Mouse (Mus musculus): ENCODE results near the gene Zfp146.
"Not testable (repeated sequence)": the region's sequence is repeated elsewhere in the genome, so short reads cannot be mapped to it uniquely, and the experiment has no call there.

Gene Zfp146

GRCm38 (mm10) chr7:30169583-30170282 is at the start of gene Zfp146:
Zfp146 (minus strand) TSS chr7:30169750.
- DNase-seq (ENCODE audit: low spot score in 2 of 2) = peak; percentile 85 to 87

- DNase-seq (ENCODE audit: low spot score in 2 of 2) = no peak
Observed at GRCm38 (mm10) chr7:30217277-30217676, 47.7 kb upstream of the Zfp146 start.

- peak in 1 of 2 experiments; percentile 81 for DNase-seq (ENCODE audit: low spot score in 2 of 2)
Observed at GRCm38 (mm10) chr7:30216723-30217151, 47.2 kb upstream of the Zfp146 start.

GRCm38 (mm10) chr7:30215875-30216274 is 46.3 kb upstream of the Zfp146 start:
- no peak for DNase-seq (ENCODE audit: low spot score in 2 of 2)

GRCm38 (mm10) chr7:30213881-30214280 is 44.3 kb upstream of the Zfp146 start:
- no peak for DNase-seq (ENCODE audit: low spot score in 2 of 2)

GRCm38 (mm10) chr7:30211025-30211424 is 41.5 kb upstream of the Zfp146 start:
- DNase-seq (ENCODE audit: low spot score in 2 of 2) = no peak

GRCm38 (mm10) chr7:30206364-30206763 is 36.8 kb upstream of the Zfp146 start:
- not testable (repeated sequence) for DNase-seq (ENCODE audit: low spot score in 2 of 2)

- peak in 1 of 2 experiments; percentile 40 for DNase-seq (ENCODE audit: low spot score in 2 of 2)
Observed at GRCm38 (mm10) chr7:30205383-30205782, 35.8 kb upstream of the Zfp146 start.

DNA sequence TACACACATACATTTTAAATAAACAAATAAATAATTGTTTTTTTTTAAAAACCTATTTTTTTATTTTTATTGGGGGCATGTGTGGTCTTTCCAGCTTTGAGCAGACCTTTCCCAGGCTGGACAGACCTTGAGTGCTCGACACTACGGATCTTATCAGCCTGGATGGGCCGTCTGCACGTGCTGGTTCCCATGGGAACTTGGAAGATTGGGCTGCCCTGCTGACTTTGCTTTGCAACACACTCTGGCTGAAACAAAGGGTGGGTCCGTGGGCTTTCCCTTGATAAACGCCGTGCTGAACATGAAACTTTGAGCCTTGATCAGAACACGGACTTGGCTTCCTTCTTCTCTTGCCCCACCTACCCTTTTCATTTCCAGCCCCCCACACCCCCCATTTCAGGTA is 34.8 kb upstream of the Zfp146 start:
- DNase-seq (ENCODE audit: low spot score in 2 of 2) = peak in 1 of 2 experiments; percentile 18

DNA sequence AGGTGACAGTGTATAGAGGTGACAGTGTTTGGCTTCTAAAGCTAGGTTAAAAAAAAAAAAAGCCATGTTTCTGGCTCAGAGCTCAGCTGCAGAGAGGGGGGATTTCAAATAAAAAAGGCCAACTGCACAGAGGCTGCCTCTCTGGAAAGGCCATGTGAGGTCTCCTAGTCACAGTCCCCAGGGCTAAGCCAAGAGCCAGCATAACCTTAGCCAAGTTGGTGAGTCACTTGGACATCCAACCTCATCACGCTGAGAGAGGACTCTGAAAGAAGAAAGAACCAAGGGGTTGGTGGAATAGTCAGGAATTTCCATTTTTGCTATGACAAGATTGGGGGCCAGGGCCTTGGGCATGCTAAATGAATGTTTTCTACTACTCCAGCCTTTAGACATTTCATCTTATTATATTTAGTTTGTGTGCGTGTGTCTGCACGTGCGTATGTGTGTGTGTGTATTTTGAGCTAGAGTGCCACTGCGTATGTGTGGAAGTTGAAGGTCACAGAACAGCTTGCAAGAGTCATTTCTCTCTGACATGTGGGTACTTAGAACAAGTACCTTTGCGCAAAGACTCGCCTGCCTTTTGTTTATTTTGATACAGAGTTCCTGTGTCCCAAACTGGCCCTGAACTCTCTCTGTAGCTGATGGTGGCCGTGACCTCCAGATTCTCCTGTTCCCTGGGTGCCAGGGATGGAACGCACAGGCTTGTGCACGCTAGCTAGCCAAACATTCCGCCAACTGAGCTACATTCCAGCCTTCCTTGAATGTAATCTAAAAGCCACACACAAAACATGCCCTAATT is 33.5 kb upstream of the Zfp146 start:
- peak in 1 of 2 experiments; percentile 17 for DNase-seq (ENCODE audit: low spot score in 2 of 2)

DNA sequence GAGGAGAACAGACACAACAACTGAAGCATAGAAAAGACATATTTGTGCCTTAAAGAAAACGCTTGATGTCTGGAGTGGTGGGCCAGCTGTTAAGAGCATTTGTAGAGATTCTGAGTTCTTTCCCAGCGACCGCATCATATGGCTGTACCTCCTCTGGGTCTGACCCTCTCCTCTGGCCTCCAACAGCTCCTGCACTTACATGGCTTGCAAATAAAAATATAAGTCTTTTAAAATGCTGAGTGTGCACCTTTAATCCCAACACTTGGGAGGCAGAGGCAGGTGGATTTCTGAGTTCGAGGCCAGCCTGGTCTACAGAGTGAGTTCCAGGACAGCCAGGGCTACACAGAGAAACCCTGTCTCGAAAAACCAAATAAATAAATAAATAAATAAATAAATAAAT is 31.1 kb upstream of the Zfp146 start:
- not testable (repeated sequence) for DNase-seq (ENCODE audit: low spot score in 2 of 2)

DNA sequence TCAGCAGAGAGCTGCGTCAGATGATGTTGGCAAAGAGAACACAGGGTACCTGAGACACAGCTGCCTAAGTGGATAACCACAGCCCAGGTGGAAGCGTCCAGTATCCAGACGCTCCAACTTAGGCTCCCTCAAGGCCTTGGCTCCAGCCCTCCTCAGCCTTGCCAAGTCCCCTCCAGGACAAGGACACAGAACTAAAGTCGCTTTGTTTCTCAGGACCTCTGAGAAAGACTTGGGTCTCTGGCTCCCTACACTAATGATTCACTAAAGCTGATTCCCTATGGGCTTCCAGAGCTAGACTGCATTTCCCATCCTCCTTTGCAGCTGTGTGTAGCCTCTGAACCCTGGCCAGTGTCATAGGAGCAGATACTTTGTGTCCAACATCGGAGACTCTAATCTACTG is 30.6 kb upstream of the Zfp146 start:
- DNase-seq (ENCODE audit: low spot score in 2 of 2) = peak in 1 of 2 experiments; percentile 18

GRCm38 (mm10) chr7:30199498-30200139 is 30.1 kb upstream of the Zfp146 start:
- no peak for DNase-seq (ENCODE audit: low spot score in 2 of 2)

- DNase-seq (ENCODE audit: low spot score in 2 of 2) = no peak
Observed at GRCm38 (mm10) chr7:30198481-30198971, 29.0 kb upstream of the Zfp146 start, which contains the start of gene Capns1. Capns1 (minus strand) TSS chr7:30198811.

GRCm38 (mm10) chr7:30197592-30198129 is 28.1 kb upstream of the Zfp146 start:
- DNase-seq (ENCODE audit: low spot score in 2 of 2) = no peak

- DNase-seq (ENCODE audit: low spot score in 2 of 2) = no peak
Observed at GRCm38 (mm10) chr7:30196171-30196570, 26.6 kb upstream of the Zfp146 start.

DNA sequence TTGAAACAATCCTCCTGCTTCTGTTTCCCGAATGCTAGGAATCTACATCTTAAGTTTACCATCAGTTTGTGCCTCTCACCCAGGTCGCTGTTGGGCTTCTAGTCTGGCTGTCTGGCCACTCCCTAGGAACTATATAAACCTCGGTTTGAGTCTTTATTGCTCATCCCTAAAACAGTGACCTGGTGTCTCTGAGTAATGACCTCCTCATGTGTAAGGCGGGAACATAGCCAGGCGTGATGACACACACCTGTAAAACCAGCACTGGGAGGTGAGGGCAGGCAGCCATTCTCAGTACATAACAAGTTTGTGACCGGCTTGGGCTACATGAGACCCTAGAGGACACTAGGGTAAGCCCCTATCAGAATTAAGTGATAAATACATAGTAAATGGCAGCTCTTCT is 25.9 kb upstream of the Zfp146 start:
- DNase-seq (ENCODE audit: low spot score in 2 of 2) = no peak

DNA sequence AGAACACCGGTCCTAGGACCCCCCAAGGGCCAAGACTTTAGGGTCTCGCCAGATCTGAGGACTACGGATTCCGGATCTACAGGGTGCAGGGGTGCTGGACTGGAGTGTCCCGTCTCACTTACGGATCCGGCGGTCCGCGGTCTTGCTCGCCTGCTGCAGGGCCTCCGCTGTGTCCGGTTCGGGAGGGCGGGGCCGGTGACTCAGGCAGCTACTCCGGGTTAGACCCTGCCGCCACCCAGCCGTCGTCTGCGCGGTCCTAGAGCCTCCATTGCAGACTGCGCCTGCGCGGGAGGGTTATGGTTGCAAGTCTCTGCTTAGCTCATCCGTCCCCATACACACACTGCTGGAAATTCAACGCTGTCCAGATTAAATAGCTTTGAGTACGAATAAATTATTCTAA is 25.3 kb upstream of the Zfp146 start:
- peak; percentile 93 to 96 for DNase-seq (ENCODE audit: low spot score in 2 of 2)

DNA sequence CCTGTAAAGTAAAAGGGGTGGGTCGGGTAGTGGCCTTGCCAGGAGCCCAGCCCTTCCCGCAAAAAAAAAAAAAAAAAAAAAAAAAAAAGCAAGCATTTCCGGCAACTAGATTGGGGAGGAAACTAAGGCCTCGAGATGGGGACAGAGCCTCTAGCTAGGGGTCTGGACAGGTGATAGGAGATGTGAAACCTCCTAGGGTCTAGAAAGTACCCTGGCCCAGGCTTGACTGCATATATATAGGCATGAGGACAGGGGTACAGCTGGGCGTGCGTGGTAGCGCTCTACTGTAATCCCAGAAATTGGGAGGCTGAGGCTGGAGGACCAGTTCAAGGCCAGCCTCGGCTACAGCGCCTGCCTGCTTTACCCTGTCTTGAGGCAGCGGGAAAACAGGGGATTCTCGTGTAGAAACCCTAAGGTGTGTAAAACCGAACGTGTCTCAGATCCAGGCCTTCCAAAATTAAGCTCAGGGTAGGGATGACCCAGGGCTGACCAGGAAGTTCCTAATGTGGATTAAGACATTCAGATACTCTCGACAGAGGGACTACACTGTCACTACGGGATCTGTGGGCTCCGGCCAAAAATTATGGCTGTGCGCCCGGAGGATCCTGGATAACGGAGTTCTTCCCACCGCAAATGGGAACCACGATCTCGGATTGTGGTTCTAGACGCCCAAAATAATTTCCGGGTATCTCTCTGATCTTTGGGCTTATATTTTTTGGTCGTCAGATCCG is 24.7 kb upstream of the Zfp146 start:
- no peak for DNase-seq (ENCODE audit: low spot score in 2 of 2)

- peak in 1 of 2 experiments; percentile 69 for DNase-seq (ENCODE audit: low spot score in 2 of 2)
Observed at GRCm38 (mm10) chr7:30193581-30194100, 24.1 kb upstream of the Zfp146 start.

DNA sequence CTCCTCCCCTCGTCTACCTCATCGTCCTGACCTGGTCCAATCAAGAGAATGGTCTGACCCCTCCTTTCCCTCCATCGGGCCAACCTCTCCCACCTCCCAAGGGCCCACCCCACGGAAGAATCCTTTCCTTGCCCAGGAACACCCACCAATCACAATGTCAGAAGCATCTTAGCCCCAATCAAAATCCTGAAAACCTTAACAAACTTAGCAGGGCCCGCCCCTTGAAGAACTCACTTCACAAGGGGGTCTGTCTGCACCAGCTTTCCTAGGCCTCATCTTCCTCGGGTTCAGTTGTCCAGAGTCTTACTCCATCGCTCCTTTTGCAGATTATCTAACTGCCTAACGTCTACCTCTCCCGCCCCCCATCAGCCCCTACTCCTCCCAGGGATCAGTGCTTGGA is 23.5 kb upstream of the Zfp146 start:
- DNase-seq (ENCODE audit: low spot score in 2 of 2) = no peak

Measured in urinary bladder, postnatal 4 days (tissue).